Mouse (Mus musculus) liver, embryonic 14.5 days (tissue): ENCODE measurements around the gene Pilrb1. TPM values are rescaled to one million over a fixed set of nuclear protein-coding genes. Genes with fewer than 3 reads are reported as not detected.

Experiments used
- ATAC-seq: fragments of 200-750 bp; cut with Nextera tagmentation; 2 replicates; pipeline ENCODE4 v1.8.0; 2017; ENCODE audit warnings: moderate number of reproducible peaks, mild to moderate bottlenecking, moderate library complexity; ENCODE audit not compliant: insufficient read depth
- DNase-seq, 3 experiments: peaks; one replicate each; pipeline ENCODE4 v3.0.0-alpha.2; 2012 to 2013; ENCODE audit warnings: low read depth in 3 of 3, low spot score in 3 of 3
- H3K27ac ChIP-seq: fragments of 300-500 bp; sonication (generic); 2 replicates; pipeline ENCODE4 v1.5.1; 2014; ENCODE audit warnings: moderate library complexity, mild to moderate bottlenecking, control low read depth, inconsistent platforms
- H3K27me3 ChIP-seq: fragments of 300-500 bp; sonication (generic); 2 replicates; pipeline ENCODE4 v1.6.1; 2014; ENCODE audit warnings: mild to moderate bottlenecking, low read length, moderate library complexity; ENCODE audit not compliant: control insufficient read depth, insufficient read depth
- H3K36me3 ChIP-seq: fragments of 300-500 bp; sonication (generic); replicated peaks from 2 replicates; pipeline ENCODE4 v1.6.1; 2014; ENCODE audit warnings: low read depth; ENCODE audit not compliant: control insufficient read depth, insufficient read depth
- H3K4me1 ChIP-seq, 2 experiments: fragments of 200-500 bp in 1 of 2; fragments of 300-500 bp in 1 of 2; sonication (generic) in 1 of 2; replicated peaks; 2 replicates each; pipeline ENCODE4 v1.6.1; 2012 to 2014; ENCODE audit warnings: antibody characterized with exemption in 1 of 2, inconsistent platforms in 1 of 2, low read length in 1 of 2; ENCODE audit not compliant: control insufficient read depth in 2 of 2, insufficient read depth in 2 of 2
- H3K4me2 ChIP-seq: fragments of 300-500 bp; sonication (generic); 2 replicates; pipeline ENCODE4 v1.6.1; 2014; ENCODE audit warnings: low read depth, mild to moderate bottlenecking, control low read depth, moderate library complexity
- H3K4me3 ChIP-seq, 2 experiments: fragments of 200-500 bp in 1 of 2; fragments of 300-500 bp in 1 of 2; sonication (generic) in 1 of 2; 2 replicates each; pipeline ENCODE4 v1.5.1; 2012 to 2014; ENCODE audit warnings: low read depth in 2 of 2, low read length in 2 of 2, mild to moderate bottlenecking in 2 of 2, control low read depth in 1 of 2, inconsistent platforms in 1 of 2, moderate library complexity in 1 of 2; ENCODE audit not compliant: insufficient read depth in 1 of 2
- H3K9ac ChIP-seq: fragments of 300-500 bp; sonication (generic); replicated peaks from 2 replicates; pipeline ENCODE4 v1.6.1; 2014; ENCODE audit warnings: mild to moderate bottlenecking, control low read depth, moderate library complexity
- H3K9me3 ChIP-seq: fragments of 300-500 bp; sonication (generic); 2 replicates; pipeline ENCODE4 v1.6.1; 2016; ENCODE audit warnings: low read length, mixed read lengths; ENCODE audit not compliant: control insufficient read depth
- CTCF ChIP-seq: IDR thresholded peaks from 2 replicates; pipeline ENCODE4 v1.5.1; 2016; ENCODE audit warnings: antibody characterized with exemption, low read depth, control low read depth
- EP300 ChIP-seq: IDR thresholded peaks from 2 replicates; pipeline ENCODE4 v1.6.1; 2016; ENCODE audit warnings: antibody characterized with exemption, low read depth
- WGBS: fragments of 180-500 bp; shearing (Covaris S2); extraction: QIAGEN DNeasy Blood & Tissue Kit; methylation state at CpG from one replicate; pipeline ENCODE4 v1.1.7; 2014; ENCODE audit not compliant: insufficient replicate concordance; 5-methylcytosine and 5-hydroxymethylcytosine counted together
- polyA plus RNA-seq, 2 experiments: library from polyadenylated mRNA; depleted of rRNA in 1 of 2; stranded (reverse) in 1 of 2; unstranded in 1 of 2; fragments of >200 nt; fragmentation: Nextera tagmentation in 1 of 2; extraction: Ambion mirVana in 1 of 2; gene quantifications; 2 replicates each; pipeline versions ENCODE4 v1.2.1 to v1.2.3; 2012 to 2014

Pilrb1 gene
- polyA plus RNA-seq, 2 experiments = 2.2 to 3.1 TPM

DNA sequence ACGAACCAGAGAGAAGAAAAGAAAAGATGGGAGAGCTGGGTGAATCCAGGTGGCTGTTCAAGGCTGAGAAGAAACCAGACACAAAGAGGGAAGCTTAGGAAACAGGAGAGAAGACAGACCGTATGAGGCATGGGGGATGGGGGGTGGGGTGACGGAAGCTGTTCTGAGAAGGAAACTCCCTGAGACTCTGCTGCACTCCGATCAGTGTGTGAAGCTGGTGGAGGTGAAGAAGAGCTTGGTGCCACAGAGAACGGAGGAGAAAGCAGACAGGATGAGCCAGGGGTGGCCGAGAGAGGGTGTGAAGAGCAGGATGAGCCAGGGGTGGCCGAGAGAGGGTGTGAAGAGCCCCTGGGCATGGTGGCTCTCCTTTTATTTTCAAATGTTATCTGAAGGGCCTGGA is 31.5 kb downstream of the Pilrb1 start:
- Histone ChIP-seq H3K27ac (no peak overlapping the region), H3K9ac (no peak overlapping the region), H3K9me3 (no peaks in the 10 kb centered on the region), H3K4me3 (no peak overlapping the region), H3K27me3 (no peaks in the 10 kb centered on the region), H3K4me2 (no peak overlapping the region), H3K4me1 (peaks cover 0 to 6% of the 10 kb centered on the region in 2 experiments; a peak in 2 of 4 replicates), H3K36me3 (no peaks in the 10 kb centered on the region)
- no peak for ATAC-seq
- TF ChIP-seq EP300 = no peak
- no peak for TF ChIP-seq CTCF
- 26% methylated on average over 7 of the region's 7 CpGs for WGBS
- no peak for DNase-seq

DNA sequence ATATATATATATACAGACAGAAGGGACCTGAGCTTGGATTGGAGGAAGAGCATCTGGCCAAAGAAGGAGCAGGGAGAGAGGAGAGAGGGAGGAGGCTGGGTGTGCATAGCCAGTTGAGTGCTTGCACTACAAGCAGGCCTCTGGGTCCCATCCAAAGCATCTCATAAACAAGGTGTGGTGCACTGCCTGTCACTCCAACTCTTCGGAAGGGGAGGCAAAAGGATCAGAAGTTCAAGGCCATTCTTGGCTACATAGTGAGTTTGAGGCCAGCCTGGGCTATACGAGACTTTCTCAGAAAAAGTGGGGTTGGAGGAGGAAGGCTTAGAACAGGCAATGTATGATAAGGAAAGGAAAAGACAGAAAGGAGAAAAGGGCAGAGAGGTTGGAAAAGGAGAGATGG is 31.9 kb downstream of the Pilrb1 start:
- Histone ChIP-seq H3K27ac (no peak overlapping the region), H3K36me3 (no peaks in the 10 kb centered on the region), H3K9me3 (no peaks in the 10 kb centered on the region), H3K4me1 (peaks cover 0 to 5% of the 10 kb centered on the region in 2 experiments; a peak in 2 of 4 replicates), H3K4me2 (no peak overlapping the region), H3K9ac (no peak overlapping the region), H3K4me3 (no peak overlapping the region), H3K27me3 (no peaks in the 10 kb centered on the region)
- no peak for ATAC-seq
- WGBS = 31% methylated on average over 2 of the region's 2 CpGs
- DNase-seq = no peak
- no peak for TF ChIP-seq EP300
- TF ChIP-seq CTCF = no peak

DNA sequence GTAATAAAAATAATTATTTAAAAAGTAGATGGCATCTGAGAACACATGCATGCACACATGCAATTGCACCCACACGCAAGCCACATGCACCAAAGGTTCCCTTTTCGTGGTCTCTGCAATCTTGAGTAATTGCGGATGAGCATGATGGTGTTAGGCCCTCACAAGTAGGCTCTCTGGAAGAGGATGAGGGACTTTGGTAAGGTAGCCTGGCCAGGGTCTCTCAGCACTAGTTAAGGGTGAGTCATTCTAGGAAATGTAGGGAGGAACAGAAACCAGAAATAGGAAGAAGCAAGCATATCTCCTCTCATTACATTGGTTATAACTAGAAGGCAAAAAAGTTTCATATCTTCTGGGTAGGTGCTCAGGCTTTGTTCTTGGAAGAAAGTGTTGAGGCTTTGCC is 32.9 kb downstream of the Pilrb1 start:
- 55% methylated on average over 3 of the region's 3 CpGs for WGBS
- Histone ChIP-seq H3K9ac (no peak overlapping the region), H3K4me3 (no peak overlapping the region), H3K9me3 (no peaks in the 10 kb centered on the region), H3K27me3 (no peaks in the 10 kb centered on the region), H3K27ac (no peak overlapping the region), H3K36me3 (no peaks in the 10 kb centered on the region), H3K4me1 (0 out of 4 replicates have a peak, but pooled peaks cover 0 to 2% of the 10 kb centered on the region in 2 experiments), H3K4me2 (no peak overlapping the region)
- TF ChIP-seq CTCF = no peak
- no peak for TF ChIP-seq EP300
- ATAC-seq (no peak), DNase-seq (no peak)

- Histone ChIP-seq H3K4me1 (0 out of 4 replicates have a peak, but pooled peaks cover 0 to 2% of the 10 kb centered on the region in 2 experiments), H3K4me3 (no peak overlapping the region), H3K4me2 (no peak overlapping the region), H3K9ac (no peak overlapping the region), H3K9me3 (no peaks in the 10 kb centered on the region), H3K36me3 (no peaks in the 10 kb centered on the region), H3K27me3 (no peaks in the 10 kb centered on the region), H3K27ac (no peak overlapping the region)
- TF ChIP-seq CTCF (no peak), EP300 (no peak)
- ATAC-seq = no peak
- WGBS = 55% methylated on average over 6 of the region's 6 CpGs
- no peak for DNase-seq
These were observed 34.4 kb downstream of the Pilrb1 start for GRCm38 (mm10) chr5:137823455-137824045.

- H3K4me3 ChIP-seq = no peak overlapping the region
- WGBS = 62% methylated on average over 1 of the region's 1 CpGs
- no peak overlapping the region for H3K9ac ChIP-seq
- H3K9me3 ChIP-seq = no peaks in the 10 kb centered on the region
- H3K27ac ChIP-seq = no peak overlapping the region
- ATAC-seq (no peak), DNase-seq (no peak)
- H3K4me2 ChIP-seq = no peak overlapping the region
- no peak for TF ChIP-seq CTCF
- TF ChIP-seq EP300 = no peak
- no peaks in the 10 kb centered on the region for H3K27me3 ChIP-seq
- no peaks in the 10 kb centered on the region for H3K36me3 ChIP-seq
- H3K4me1 ChIP-seq = 0 out of 4 replicates have a peak, but pooled peaks cover 0 to 2% of the 10 kb centered on the region in 2 experiments
These were observed 35.3 kb downstream of the Pilrb1 start for GRCm38 (mm10) chr5:137822602-137823001.
